Mouse (Mus musculus) heart, postnatal 4 days (tissue): ENCODE measurements around the gene Trim54. TPM values are rescaled to one million over a fixed set of nuclear protein-coding genes. Genes with fewer than 3 reads are reported as not detected.

Experiments
- total RNA-seq, 2 experiments: library from RNA; stranded (reverse); gene quantifications; 2 replicates each; pipeline ENCODE4 v1.2.3; 2021

Gene Trim54
- total RNA-seq, 2 experiments from 2014 or later: 33.4 to 35.6 TPM

Other genes with a start within 250 kb of the Trim54 start
- gene Tmem214, start 248.7 kb upstream of the Trim54 start, total RNA-seq: 10 to 100 TPM; 44.4 to 50.0 TPM
- 10 to 100 TPM; 11.8 to 12.7 TPM for gene Agbl5, start 228.0 kb upstream of the Trim54 start, total RNA-seq
- gene Ost4, start 208.9 kb upstream of the Trim54 start, total RNA-seq: 100 to 1,000 TPM; 170 TPM
- 10 to 100 TPM; 83.4 to 93.2 TPM for gene Emilin1, start 203.3 kb upstream of the Trim54 start, total RNA-seq
- gene Khk, start 195.3 kb upstream of the Trim54 start, total RNA-seq: 1 to 10 TPM; 6.4 to 9.2 TPM
- under 1 TPM; 0.67 to 0.77 TPM for gene Cgref1, start 171.1 kb upstream of the Trim54 start, total RNA-seq
- 10 to 100 TPM; 62.3 to 68.4 TPM for gene Preb, start 156.4 kb upstream of the Trim54 start, total RNA-seq
- gene Tcf23, start 148.1 kb upstream of the Trim54 start, total RNA-seq: under 1 TPM; 0.23 to 0.26 TPM
- 10 to 100 TPM; 46.0 to 53.7 TPM for gene Atraid, start 68.4 kb upstream of the Trim54 start, total RNA-seq
- gene Slc5a6, start 67.8 kb upstream of the Trim54 start, total RNA-seq: 1 to 10 TPM; 7.0 to 7.2 TPM
- gene Cad, start 61.9 kb upstream of the Trim54 start, total RNA-seq: 10 to 100 TPM; 33.5 to 40.7 TPM
- not detected for gene Dnajc5g, start 10.4 kb upstream of the Trim54 start, total RNA-seq
- under 1 TPM in 1 of 2 experiments, not detected in 1; 0.24 TPM for gene Slc30a3, start 8.5 kb upstream of the Trim54 start, total RNA-seq
- not detected for gene Ucn, start 22.1 kb downstream of the Trim54 start, total RNA-seq
- 10 to 100 TPM; 50.1 to 50.8 TPM for gene Mpv17, start 37.5 kb downstream of the Trim54 start, total RNA-seq
- 1 to 10 TPM in 1 of 2 experiments, under 1 TPM in 1; 0.86 to 1.1 TPM for gene Gm29609, start 63.2 kb downstream of the Trim54 start, total RNA-seq
- 10 to 100 TPM; 47.3 to 55.7 TPM for gene Gtf3c2, start 63.4 kb downstream of the Trim54 start, total RNA-seq
- 10 to 100 TPM; 88.3 to 88.7 TPM for gene Snx17, start 76.5 kb downstream of the Trim54 start, total RNA-seq
- gene Eif2b4, start 76.7 kb downstream of the Trim54 start, total RNA-seq: 10 to 100 TPM; 38.6 to 39.4 TPM
- 10 to 100 TPM; 13.7 to 14.4 TPM for gene Zfp513, start 85.6 kb downstream of the Trim54 start, total RNA-seq
- 10 to 100 TPM; 94.7 to 97.0 TPM for gene Ppm1g, start 104.0 kb downstream of the Trim54 start, total RNA-seq
- gene Nrbp1, start 124.2 kb downstream of the Trim54 start, total RNA-seq: 10 to 100 TPM; 88.1 to 90.0 TPM
- gene Gm9970, start 124.5 kb downstream of the Trim54 start, total RNA-seq: not detected
- gene Krtcap3, start 135.0 kb downstream of the Trim54 start, total RNA-seq: 1 to 10 TPM; 2.4 to 3.1 TPM
- 10 to 100 TPM; 27.1 to 38.4 TPM for gene Ift172, start 174.4 kb downstream of the Trim54 start, total RNA-seq
- gene Fndc4, start 179.4 kb downstream of the Trim54 start, total RNA-seq: 1 to 10 TPM; 6.6 to 7.8 TPM
- gene Gckr, start 180.7 kb downstream of the Trim54 start, total RNA-seq: not detected